Comparison of ENCODE assay signal across 18 mouse cellular contexts in genomic region chr10:99118697-99119096, GRCm38 (mm10). TPM values are rescaled to one million over a fixed set of nuclear protein-coding genes. Genes with fewer than 3 reads are reported as not detected.
DNase-seq lines count a peak whose midpoint lies in the region; ATAC-seq and TF ChIP-seq lines count a peak whose summit lies in the region.
"Had no signal": no experiment of that assay in that cellular context is flagged by ENCODE, and none has a peak within 500 bp of the region (broad histone marks: within the 10 kb centered on the region; RNA-seq: fewer than 3 reads in every experiment).

No protein-coding gene starts in this region.

- no peaks in the 10 kb centered on the region for H3K27me3 ChIP-seq in intestine, postnatal 0 days (replicated peaks; ENCODE audit: control insufficient read depth, insufficient read depth, low read length)
- no peaks in the 10 kb centered on the region for H3K27me3 ChIP-seq in stomach, embryonic 16.5 days (ENCODE audit: control insufficient read depth, insufficient read depth, low read length)
- H3K27me3 ChIP-seq: CH12.LX; forebrain, embryonic 15.5 days; midbrain, embryonic 12.5 days had no signal

- WGBS in intestine, postnatal 0 days: 18% methylated on average over 6 of the region's 6 CpGs
- 33% methylated on average over 6 of the region's 6 CpGs for WGBS in stomach, embryonic 16.5 days

- DNase-seq in ES-CJ7 (ENCODE audit: low read depth, low spot score) (peak; percentile 29), MN1 (ENCODE audit: low spot score) (no peak)
- DNase-seq in embryo, embryonic 11 days: peak; percentile 50
- no peak for DNase-seq in gastrocnemius, postnatal 36 days
- DNase-seq: adrenal gland, postnatal 25 days; heart, postnatal 4 days; kidney, adult 2 months; layer of hippocampus, adult 9-11 months; lung, embryonic 14.5 days had no signal

- no peak overlapping the region for H3K4me3 ChIP-seq in intestine, postnatal 0 days (ENCODE audit: low read depth, low read length)
- no peak overlapping the region for H3K4me3 ChIP-seq in stomach, embryonic 16.5 days (replicated peaks; ENCODE audit: low read length)
- H3K4me3 ChIP-seq: forebrain, embryonic 15.5 days; midbrain, embryonic 12.5 days had no signal

- no peaks in the 10 kb centered on the region for H3K9me3 ChIP-seq in intestine, postnatal 0 days (ENCODE audit: control insufficient read depth)
- no peaks in the 10 kb centered on the region for H3K9me3 ChIP-seq in stomach, embryonic 16.5 days (replicated peaks; ENCODE audit: control insufficient read depth, low read length)
- H3K9me3 ChIP-seq: forebrain, embryonic 15.5 days; midbrain, embryonic 12.5 days had no signal

- intact Hi-C loops in gastrocnemius, postnatal 36 days (cut with DNase I): no loop called here

- no peak overlapping the region for H3K4me2 ChIP-seq in intestine, postnatal 0 days (replicated peaks; ENCODE audit: low read depth)
- H3K4me2 ChIP-seq in stomach, embryonic 16.5 days (ENCODE audit: low read depth, low read length): 0 out of 2 replicates have a peak overlapping the region, but pooled peaks have one; percentile 9
- H3K4me2 ChIP-seq: forebrain, embryonic 15.5 days; lung, embryonic 14.5 days; midbrain, embryonic 12.5 days had no signal

- H3K27ac ChIP-seq in intestine, postnatal 0 days (ENCODE audit: low read depth, low read length): peak overlapping the region; percentile 79
- H3K27ac ChIP-seq in stomach, embryonic 16.5 days (ENCODE audit: low read length): peak overlapping the region; percentile 87
- H3K27ac ChIP-seq: forebrain, embryonic 15.5 days; midbrain, embryonic 12.5 days had no signal

- ATAC-seq in intestine, postnatal 0 days: peak; percentile 53
- ATAC-seq in stomach, embryonic 16.5 days (ENCODE audit: insufficient read depth, low FRiP score): peak; percentile 56; the same call in 1 of the 2 replicates
- no peak for ATAC-seq in megakaryocyte-erythroid progenitor cell, adult 5-6 weeks (replicated peaks; ENCODE audit: low FRiP score, low TSS enrichment, poor library complexity, severe bottlenecking)
- ATAC-seq: forebrain, embryonic 15.5 days had no signal

- no peak for TF ChIP-seq CTCF in intestine, postnatal 0 days (IDR thresholded peaks at IDR 0.05; ENCODE audit: low read depth)

- H3K36me3 ChIP-seq in intestine, postnatal 0 days (ENCODE audit: control insufficient read depth, insufficient read depth): no peaks in the 10 kb centered on the region
- no peaks in the 10 kb centered on the region for H3K36me3 ChIP-seq in stomach, embryonic 16.5 days (ENCODE audit: control insufficient read depth, insufficient read depth, low read length)
- H3K36me3 ChIP-seq: forebrain, embryonic 15.5 days had no signal

- peaks cover 5% of the 10 kb centered on the region; the same call in 1 of the 2 replicates for H3K4me1 ChIP-seq in intestine, postnatal 0 days (replicated peaks; ENCODE audit: control insufficient read depth, insufficient read depth, low read length)
- peaks cover 32% of the 10 kb centered on the region for H3K4me1 ChIP-seq in stomach, embryonic 16.5 days (ENCODE audit: control insufficient read depth, insufficient read depth, low read length)

- H3K9ac ChIP-seq in intestine, postnatal 0 days (ENCODE audit: low read depth, low read length): peak overlapping the region; percentile 26
- peak overlapping the region; percentile 47; the same call in 1 of the 2 replicates for H3K9ac ChIP-seq in stomach, embryonic 16.5 days (ENCODE audit: low read length)
- H3K9ac ChIP-seq: forebrain, embryonic 15.5 days; lung, embryonic 14.5 days; midbrain, embryonic 12.5 days had no signal

RNA-seq across cellular contexts. Expression of gene Phxr2, which starts 7.4 kb away (rescaled TPM):
- not detected in 2 replicates for polyA plus RNA-seq in intestine, postnatal 0 days (2015; fragmentation: Nextera tagmentation; extraction: Ambion mirVana)
- polyA plus RNA-seq in stomach, embryonic 16.5 days (2015; fragmentation: Nextera tagmentation; extraction: Ambion mirVana): not detected in 2 replicates
- 0.28 TPM in 1 of 2 replicates, not detected in the other for total RNA-seq in megakaryocyte-erythroid progenitor cell, adult 5-6 weeks (2014; fragmentation: Nextera tagmentation)
- total RNA-seq in megakaryocyte-erythroid progenitor cell, adult 5-6 weeks (2017): not detected in 2 replicates
- total RNA-seq in gastrocnemius, postnatal 36 days (2021): not detected
- total RNA-seq: adrenal gland, postnatal 25 days; CH12.LX; common myeloid progenitor, adult 5-6 weeks; gastrocnemius, adult 8-10 months; heart, postnatal 4 days; left cerebral cortex, postnatal 36 days had no signal
- polyA plus RNA-seq: forebrain, embryonic 15.5 days; kidney, adult 2 months; lung, embryonic 14.5 days; midbrain, embryonic 12.5 days had no signal

RNA-seq across cellular contexts. Expression of gene Galnt4, which starts 10.7 kb away (rescaled TPM):
- 12.9 and 13.2 TPM in 2 replicates for polyA plus RNA-seq in intestine, postnatal 0 days (2015; fragmentation: Nextera tagmentation; extraction: Ambion mirVana)
- 41.9 and 44.6 TPM in 2 replicates for polyA plus RNA-seq in stomach, embryonic 16.5 days (2015; fragmentation: Nextera tagmentation; extraction: Ambion mirVana)
- total RNA-seq in megakaryocyte-erythroid progenitor cell, adult 5-6 weeks (2014; fragmentation: Nextera tagmentation): 4.2 and 5.4 TPM in 2 replicates
- total RNA-seq in megakaryocyte-erythroid progenitor cell, adult 5-6 weeks (2017): 4.9 and 7.8 TPM in 2 replicates
- total RNA-seq in gastrocnemius, postnatal 36 days (2021): 1 to 10 TPM; 1.2 to 1.5 TPM

RNA-seq across cellular contexts. Expression of gene Poc1b, which starts 11.9 kb away (rescaled TPM):
- polyA plus RNA-seq in intestine, postnatal 0 days (2015; fragmentation: Nextera tagmentation; extraction: Ambion mirVana): 6.9 and 8.5 TPM in 2 replicates
- 16.1 and 19.8 TPM in 2 replicates for polyA plus RNA-seq in stomach, embryonic 16.5 days (2015; fragmentation: Nextera tagmentation; extraction: Ambion mirVana)
- total RNA-seq in megakaryocyte-erythroid progenitor cell, adult 5-6 weeks (2014; fragmentation: Nextera tagmentation): 25.5 and 26.6 TPM in 2 replicates
- total RNA-seq in megakaryocyte-erythroid progenitor cell, adult 5-6 weeks (2017): 5.1 and 7.2 TPM in 2 replicates
- total RNA-seq in gastrocnemius, postnatal 36 days (2021): 1 to 10 TPM; 3.7 to 3.8 TPM

Comparison
In these comparisons a context has a peak if more than half of its experiments do, and no peak if none do; other contexts are left out.
1. DNase-seq: peak in ES-CJ7 (single experiment) and embryo, embryonic 11 days (single experiment); none in MN1 (single experiment) and gastrocnemius, postnatal 36 days (0 of 2).